Mouse (Mus musculus) cerebellum, adult 18-20 months (tissue): Measurements from ENCODE around the gene Tmem273.

Experiments
- DNase-seq, 2 experiments: peaks; one replicate each; pipeline ENCODE4 v3.0.0; 2021

Tmem273 gene

GRCm38 (mm10) chr14:32861656-32862055 lies 75.9 kb downstream of the Tmem273 start:
- no peak for DNase-seq

GRCm38 (mm10) chr14:32865331-32865730 lies 79.6 kb downstream of the Tmem273 start:
- DNase-seq, result no peak
